Mouse (Mus musculus): ENCODE results near the gene Igf1r.

Igf1r gene

GRCm38 (mm10) chr7:68117981-68118380 is 165.4 kb downstream of the Igf1r start:
- DNase-seq (ENCODE audit: low read depth, low spot score): no peak

- DNase-seq (ENCODE audit: low read depth, low spot score): no peak
Observed at GRCm38 (mm10) chr7:68119605-68120004, 167.0 kb downstream of the Igf1r start.

- no peak for DNase-seq (ENCODE audit: low read depth, low spot score)
Observed at GRCm38 (mm10) chr7:68122418-68122817, 169.8 kb downstream of the Igf1r start.

GRCm38 (mm10) chr7:68125347-68125746 is 172.7 kb downstream of the Igf1r start:
- no peak for DNase-seq (ENCODE audit: low read depth, low spot score)

GRCm38 (mm10) chr7:68127799-68128261 is 175.2 kb downstream of the Igf1r start:
- no peak for DNase-seq (ENCODE audit: low read depth, low spot score)

GRCm38 (mm10) chr7:68128271-68128674 is 175.6 kb downstream of the Igf1r start:
- no peak for DNase-seq (ENCODE audit: low read depth, low spot score)

GRCm38 (mm10) chr7:68129077-68129511 is 176.5 kb downstream of the Igf1r start:
- peak; percentile 99 for DNase-seq (ENCODE audit: low read depth, low spot score)

GRCm38 (mm10) chr7:68129546-68130253 is 177.1 kb downstream of the Igf1r start:
- DNase-seq (ENCODE audit: low read depth, low spot score): peak; percentile 87

GRCm38 (mm10) chr7:68130950-68131580 is 178.4 kb downstream of the Igf1r start:
- DNase-seq (ENCODE audit: low read depth, low spot score): no peak

GRCm38 (mm10) chr7:68133679-68134078 is 181.1 kb downstream of the Igf1r start:
- DNase-seq (ENCODE audit: low read depth, low spot score): no peak

- DNase-seq (ENCODE audit: low read depth, low spot score): no peak
Observed at GRCm38 (mm10) chr7:68134948-68135347, 182.3 kb downstream of the Igf1r start.

- no peak for DNase-seq (ENCODE audit: low read depth, low spot score)
Observed at GRCm38 (mm10) chr7:68136056-68136455, 183.4 kb downstream of the Igf1r start.

GRCm38 (mm10) chr7:68139384-68139783 is 186.8 kb downstream of the Igf1r start:
- DNase-seq (ENCODE audit: low read depth, low spot score): no peak

GRCm38 (mm10) chr7:68140041-68140807 is 187.6 kb downstream of the Igf1r start:
- no peak for DNase-seq (ENCODE audit: low read depth, low spot score)

GRCm38 (mm10) chr7:68144266-68144665 is 191.6 kb downstream of the Igf1r start:
- no peak for DNase-seq (ENCODE audit: low read depth, low spot score)

- DNase-seq (ENCODE audit: low read depth, low spot score): no peak
Observed at GRCm38 (mm10) chr7:68148297-68149048, 195.8 kb downstream of the Igf1r start.

GRCm38 (mm10) chr7:68151892-68152291 is 199.3 kb downstream of the Igf1r start:
- DNase-seq (ENCODE audit: low read depth, low spot score): no peak

GRCm38 (mm10) chr7:68152458-68152857 is 199.8 kb downstream of the Igf1r start:
- no peak for DNase-seq (ENCODE audit: low read depth, low spot score)

GRCm38 (mm10) chr7:68153269-68153668 is 200.6 kb downstream of the Igf1r start:
- no peak for DNase-seq (ENCODE audit: low read depth, low spot score)

- DNase-seq (ENCODE audit: low read depth, low spot score): no peak
Observed at GRCm38 (mm10) chr7:68154588-68154987, 202.0 kb downstream of the Igf1r start.

- peak; percentile 59 for DNase-seq (ENCODE audit: low read depth, low spot score)
Observed at GRCm38 (mm10) chr7:68160094-68160791, 207.6 kb downstream of the Igf1r start.

Measured in ZHBTc4 (cell line).